Mouse (Mus musculus) heart, postnatal 0 days (tissue): ENCODE data around the gene Tmub2.

Experiments used
- CTCF ChIP-seq: IDR thresholded peaks from 2 replicates; pipeline ENCODE4 v1.5.1; 2016; ENCODE audit warnings: antibody characterized with exemption, control low read depth, low read depth
- EP300 ChIP-seq: IDR thresholded peaks from 2 replicates; pipeline ENCODE4 v1.6.1; 2016; ENCODE audit warnings: antibody characterized with exemption, low read depth

GRCm38 (mm10) chr11:102263211-102263610 is 21.5 kb upstream of the Tmub2 start:
- TF ChIP-seq EP300, result no peak
- no peak for TF ChIP-seq CTCF
